Mouse (Mus musculus) kidney, adult 2 months (tissue): Measurements from ENCODE around the gene Cdsn.

Experiments
- CTCF ChIP-seq: fragments of 200-500 bp; conservative IDR thresholded peaks from 2 replicates; pipeline ENCODE4 v1.5.1; 2011; ENCODE audit warnings: low read depth, mild to moderate bottlenecking, control low read depth, low read length, moderate library complexity, mixed read lengths; ENCODE audit not compliant: insufficient read depth, insufficient read length
- POLR2A ChIP-seq: fragments of 200-500 bp; IDR thresholded peaks from one replicate; pipeline ENCODE4 v1.6.1; 2011; ENCODE audit warnings: low read depth, low read length, control low read depth

DNA sequence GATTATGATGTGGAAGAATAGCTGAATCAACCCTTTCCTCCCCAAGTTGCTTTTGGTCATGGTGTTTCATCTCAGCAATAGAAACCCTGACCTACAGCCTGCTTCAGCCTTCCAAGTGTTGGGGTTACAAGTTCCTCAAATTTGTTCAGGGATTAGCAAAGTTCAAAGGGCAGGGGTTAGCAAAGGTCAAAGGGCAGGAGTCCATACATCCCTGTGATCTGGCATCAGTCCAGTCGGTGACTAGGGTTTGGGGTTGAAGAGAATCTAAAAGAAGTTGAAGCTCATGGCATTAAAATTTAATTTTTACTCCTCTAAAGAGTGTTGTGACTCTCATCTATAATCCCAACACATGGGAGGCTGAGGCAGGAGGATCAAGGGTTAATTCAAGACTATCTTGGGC, 13.5 kb upstream of the Cdsn start:
- no peak for TF ChIP-seq CTCF
- no peak for TF ChIP-seq POLR2A
